Mouse (Mus musculus) hindbrain, embryonic 13.5 days (tissue): ENCODE measurements around the gene Selenoi. TPM values are rescaled to one million over a fixed set of nuclear protein-coding genes. Genes with fewer than 3 reads are reported as not detected.
"Not testable (repeated sequence)": the region's sequence is repeated elsewhere in the genome, so short reads cannot be mapped to it uniquely, and the experiment has no call there.

Experiments used
- ATAC-seq: fragments of 200-750 bp; cut with Nextera tagmentation; 2 replicates; pipeline ENCODE4 v1.8.0; 2017; ENCODE audit warnings: moderate TSS enrichment; ENCODE audit not compliant: low FRiP score
- H3K27ac ChIP-seq: fragments of 300-500 bp; sonication (generic); 2 replicates; pipeline ENCODE4 v1.5.1; 2015; ENCODE audit warnings: inconsistent platforms, mild to moderate bottlenecking, moderate library complexity
- H3K27me3 ChIP-seq: fragments of 300-500 bp; sonication (generic); 2 replicates; pipeline ENCODE4 v1.6.1; 2015; ENCODE audit warnings: mild to moderate bottlenecking, inconsistent platforms
- H3K36me3 ChIP-seq: fragments of 300-500 bp; sonication (generic); 2 replicates; pipeline ENCODE4 v1.6.1; 2015; ENCODE audit warnings: mild to moderate bottlenecking, inconsistent platforms
- H3K4me1 ChIP-seq: fragments of 300-500 bp; sonication (generic); replicated peaks from 2 replicates; pipeline ENCODE4 v1.6.1; 2015; ENCODE audit warnings: inconsistent platforms
- H3K4me2 ChIP-seq: fragments of 300-500 bp; sonication (generic); 2 replicates; pipeline ENCODE4 v1.6.1; 2015; ENCODE audit warnings: inconsistent platforms, mild to moderate bottlenecking, moderate library complexity
- H3K4me3 ChIP-seq: fragments of 300-500 bp; sonication (generic); 2 replicates; pipeline ENCODE4 v1.5.1; 2015; ENCODE audit warnings: mild to moderate bottlenecking, inconsistent platforms
- H3K9ac ChIP-seq: fragments of 300-500 bp; sonication (generic); 2 replicates; pipeline ENCODE4 v1.6.1; 2015; ENCODE audit warnings: mild to moderate bottlenecking, inconsistent platforms
- H3K9me3 ChIP-seq: fragments of 300-500 bp; sonication (generic); 2 replicates; pipeline ENCODE4 v1.6.1; 2016; ENCODE audit warnings: inconsistent platforms
- WGBS: fragments of 180-500 bp; shearing (Covaris S2); methylation state at CpG from one replicate; pipeline ENCODE4 v1.1.7; 2015; 5-methylcytosine and 5-hydroxymethylcytosine counted together
- polyA plus RNA-seq: library from polyadenylated mRNA; unstranded; fragments of >200 nt; fragmentation: Nextera tagmentation; extraction: Ambion mirVana; gene quantifications from 2 replicates; pipeline ENCODE4 v1.2.1, GENCODE M21; 2015

The Selenoi gene
- polyA plus RNA-seq, 1 experiment from 2014 or later = 24.9 TPM

GRCm38 (mm10) chr5:30210758-30211157, 21.6 kb upstream of the Selenoi start:
- H3K9me3 ChIP-seq, ATAC-seq, H3K9ac ChIP-seq, H3K27me3 ChIP-seq, H3K4me1 ChIP-seq, H3K4me3 ChIP-seq, H3K36me3 ChIP-seq, H3K27ac ChIP-seq, H3K4me2 ChIP-seq: not testable (repeated sequence)
- WGBS = 91% methylated on average over 5 of the region's 5 CpGs

GRCm38 (mm10) chr5:30214889-30215288, 17.5 kb upstream of the Selenoi start:
- Histone ChIP-seq H3K36me3 (no peaks in the 10 kb centered on the region), H3K9me3 (no peaks in the 10 kb centered on the region), H3K4me3 (no peak overlapping the region), H3K4me2 (no peak overlapping the region), H3K4me1 (no peaks in the 10 kb centered on the region), H3K9ac (no peak overlapping the region), H3K27me3 (no peaks in the 10 kb centered on the region), H3K27ac (no peak overlapping the region)
- ATAC-seq = no peak
- 12% methylated on average over 4 of the region's 4 CpGs for WGBS

GRCm38 (mm10) chr5:30215970-30216369, 16.4 kb upstream of the Selenoi start:
- Histone ChIP-seq H3K4me3 (no peak overlapping the region), H3K4me2 (no peak overlapping the region), H3K9me3 (no peaks in the 10 kb centered on the region), H3K36me3 (no peaks in the 10 kb centered on the region), H3K4me1 (no peaks in the 10 kb centered on the region), H3K27me3 (no peaks in the 10 kb centered on the region), H3K9ac (no peak overlapping the region), H3K27ac (no peak overlapping the region)
- ATAC-seq = no peak
- WGBS = 83% methylated on average over 5 of the region's 5 CpGs

GRCm38 (mm10) chr5:30219715-30220114, 12.7 kb upstream of the Selenoi start:
- Histone ChIP-seq H3K36me3 (peaks cover 5% of the 10 kb centered on the region; the same call in 1 of the 2 replicates), H3K9ac (no peak overlapping the region), H3K4me3 (no peak overlapping the region), H3K27me3 (no peaks in the 10 kb centered on the region), H3K27ac (no peak overlapping the region), H3K4me1 (no peaks in the 10 kb centered on the region), H3K4me2 (no peak overlapping the region), H3K9me3 (no peaks in the 10 kb centered on the region)
- 89% methylated on average over 2 of the region's 2 CpGs for WGBS
- ATAC-seq = no peak

- H3K4me2 ChIP-seq = no peak overlapping the region
- H3K9me3 ChIP-seq = no peaks in the 10 kb centered on the region
- ATAC-seq = no peak
- 89% methylated on average over 8 of the region's 8 CpGs for WGBS
- no peaks in the 10 kb centered on the region for H3K4me1 ChIP-seq
- H3K4me3 ChIP-seq = no peak overlapping the region
- no peak overlapping the region for H3K27ac ChIP-seq
- peaks cover 5% of the 10 kb centered on the region; the same call in 1 of the 2 replicates for H3K36me3 ChIP-seq
- no peak overlapping the region for H3K9ac ChIP-seq
- no peaks in the 10 kb centered on the region for H3K27me3 ChIP-seq
Observed at GRCm38 (mm10) chr5:30220666-30221065, 11.7 kb upstream of the Selenoi start.

- H3K4me3 ChIP-seq = no peak overlapping the region
- H3K27ac ChIP-seq = no peak overlapping the region
- WGBS = 98% methylated on average over 8 of the region's 8 CpGs
- H3K9ac ChIP-seq = no peak overlapping the region
- no peak for ATAC-seq
- no peaks in the 10 kb centered on the region for H3K27me3 ChIP-seq
- H3K36me3 ChIP-seq = peaks cover 5% of the 10 kb centered on the region; the same call in 1 of the 2 replicates
- H3K4me2 ChIP-seq = no peak overlapping the region
- H3K4me1 ChIP-seq = no peaks in the 10 kb centered on the region
- no peaks in the 10 kb centered on the region for H3K9me3 ChIP-seq
Observed at GRCm38 (mm10) chr5:30222681-30223080, 9.7 kb upstream of the Selenoi start.

- H3K4me3 ChIP-seq = no peak overlapping the region
- H3K36me3 ChIP-seq = peaks cover 9% of the 10 kb centered on the region
- H3K9ac ChIP-seq = no peak overlapping the region
- ATAC-seq = no peak
- 83% methylated on average over 4 of the region's 4 CpGs for WGBS
- no peak overlapping the region for H3K27ac ChIP-seq
- no peak overlapping the region for H3K4me2 ChIP-seq
- H3K9me3 ChIP-seq = no peaks in the 10 kb centered on the region
- H3K4me1 ChIP-seq = peaks cover 33% of the 10 kb centered on the region
- no peaks in the 10 kb centered on the region for H3K27me3 ChIP-seq
Observed at GRCm38 (mm10) chr5:30230901-30231300, 1.5 kb upstream of the Selenoi start.

GRCm38 (mm10) chr5:30231891-30232270, 500 bp upstream of the Selenoi start:
- H3K27ac ChIP-seq = peak overlapping the region; percentile 90
- peaks cover 36% of the 10 kb centered on the region for H3K4me1 ChIP-seq
- peak overlapping the region; percentile 81 for H3K9ac ChIP-seq

GRCm38 (mm10) chr5:30233042-30233441, 661 bp downstream of the Selenoi start:
- ATAC-seq = no peak
- Histone ChIP-seq H3K4me2 (peak overlapping the region; percentile 89), H3K27me3 (no peaks in the 10 kb centered on the region), H3K36me3 (peaks cover 9% of the 10 kb centered on the region), H3K27ac (peak overlapping the region; percentile 95), H3K4me1 (peaks cover 36% of the 10 kb centered on the region), H3K9me3 (no peaks in the 10 kb centered on the region), H3K4me3 (peak overlapping the region; percentile 75), H3K9ac (peak overlapping the region; percentile 91)
- 3% methylated on average over 15 of the region's 15 CpGs for WGBS

More at GRCm38 (mm10) chr5:30231891-30232270, 500 bp upstream of the Selenoi start:
- Histone ChIP-seq H3K27me3 (no peaks in the 10 kb centered on the region), H3K36me3 (peaks cover 9% of the 10 kb centered on the region), H3K9me3 (no peaks in the 10 kb centered on the region), H3K4me3 (peak overlapping the region; percentile 75), H3K4me2 (peak overlapping the region; percentile 89)
- no peak; the same call in 1 of the 2 replicates for ATAC-seq
- WGBS = 41% methylated on average over 16 of the region's 16 CpGs

GRCm38 (mm10) chr5:30233979-30234378, 1.6 kb downstream of the Selenoi start:
- H3K9me3 ChIP-seq = no peaks in the 10 kb centered on the region
- H3K27me3 ChIP-seq = no peaks in the 10 kb centered on the region
- WGBS = 65% methylated on average over 8 of the region's 8 CpGs
- peaks cover 9% of the 10 kb centered on the region for H3K36me3 ChIP-seq
- H3K9ac ChIP-seq = peak overlapping the region; percentile 91
- peaks cover 36% of the 10 kb centered on the region for H3K4me1 ChIP-seq
- H3K4me2 ChIP-seq = peak overlapping the region; percentile 89
- no peak overlapping the region for H3K27ac ChIP-seq
- peak overlapping the region; percentile 75 for H3K4me3 ChIP-seq
- ATAC-seq = no peak

GRCm38 (mm10) chr5:30235641-30236126, 3.3 kb downstream of the Selenoi start:
- Histone ChIP-seq H3K4me3 (no peak overlapping the region), H3K9me3 (no peaks in the 10 kb centered on the region), H3K27ac (no peak overlapping the region), H3K9ac (no peak overlapping the region), H3K4me2 (no peak overlapping the region), H3K27me3 (no peaks in the 10 kb centered on the region), H3K4me1 (peaks cover 36% of the 10 kb centered on the region), H3K36me3 (peaks cover 1% of the 10 kb centered on the region; the same call in 1 of the 2 replicates)
- WGBS = 100% methylated on average over 2 of the region's 2 CpGs
- ATAC-seq = no peak

GRCm38 (mm10) chr5:30238533-30238932, 6.2 kb downstream of the Selenoi start:
- H3K4me2 ChIP-seq = no peak overlapping the region
- no peak overlapping the region for H3K9ac ChIP-seq
- H3K9me3 ChIP-seq = no peaks in the 10 kb centered on the region
- no peaks in the 10 kb centered on the region for H3K36me3 ChIP-seq
- peaks cover 35% of the 10 kb centered on the region for H3K4me1 ChIP-seq
- no peaks in the 10 kb centered on the region for H3K27me3 ChIP-seq
- no peak overlapping the region for H3K27ac ChIP-seq
- ATAC-seq = no peak
- WGBS = 97% methylated on average over 5 of the region's 5 CpGs
- H3K4me3 ChIP-seq = no peak overlapping the region

GRCm38 (mm10) chr5:30240552-30240951, 8.2 kb downstream of the Selenoi start:
- Histone ChIP-seq H3K4me2 (no peak overlapping the region), H3K4me3 (no peak overlapping the region), H3K27ac (no peak overlapping the region), H3K36me3 (no peaks in the 10 kb centered on the region), H3K9me3 (no peaks in the 10 kb centered on the region), H3K4me1 (peaks cover 34% of the 10 kb centered on the region), H3K27me3 (no peaks in the 10 kb centered on the region), H3K9ac (no peak overlapping the region)
- 93% methylated on average over 7 of the region's 7 CpGs for WGBS
- ATAC-seq = no peak
